Mouse (Mus musculus): Measurements from ENCODE around the gene Cyb5d1.

The Cyb5d1 gene

DNA sequence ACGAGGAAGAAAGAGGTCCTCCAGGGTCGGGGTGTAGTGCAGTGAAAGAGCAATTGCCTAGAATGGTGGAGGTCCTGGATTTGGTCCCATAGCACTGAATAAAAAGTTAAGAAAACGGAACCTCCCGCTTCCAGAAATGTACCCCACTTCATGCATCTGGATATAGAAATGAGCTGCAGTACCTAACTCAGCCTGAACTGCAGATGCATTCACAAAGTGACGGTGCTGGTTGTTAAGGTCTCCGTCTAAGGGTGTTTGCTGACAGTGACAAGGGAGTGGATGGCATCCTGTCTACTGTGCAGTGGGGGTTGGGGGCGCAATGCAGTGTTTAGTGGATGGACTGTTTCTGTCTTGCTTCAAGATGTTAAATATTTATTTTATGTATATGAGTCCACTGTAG is 8.7 kb downstream of the Cyb5d1 start:
- ATAC-seq (ENCODE audit: insufficient number of reproducible peaks, low FRiP score, low TSS enrichment), result no peak

DNA sequence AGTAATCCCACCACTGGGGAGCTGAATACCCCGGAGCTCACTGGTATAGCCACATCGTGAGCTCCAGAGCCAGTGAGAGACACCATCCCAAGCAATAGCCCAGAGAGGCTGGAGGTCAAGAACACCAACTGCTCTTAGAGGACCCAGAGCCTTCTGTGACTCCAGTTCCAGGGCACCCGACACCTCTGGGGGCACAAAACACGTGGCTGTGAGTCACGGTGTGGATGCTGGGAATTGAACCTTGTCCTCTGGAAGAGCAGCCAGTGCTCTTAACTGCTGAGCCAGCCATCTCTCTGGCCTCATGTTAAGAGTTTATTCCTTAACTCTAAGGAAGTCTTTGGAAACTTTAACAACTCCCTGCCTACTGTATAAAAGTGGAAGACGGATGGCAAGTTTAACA is 10.5 kb downstream of the Cyb5d1 start:
- ATAC-seq (ENCODE audit: insufficient number of reproducible peaks, low FRiP score, low TSS enrichment), result no peak

DNA sequence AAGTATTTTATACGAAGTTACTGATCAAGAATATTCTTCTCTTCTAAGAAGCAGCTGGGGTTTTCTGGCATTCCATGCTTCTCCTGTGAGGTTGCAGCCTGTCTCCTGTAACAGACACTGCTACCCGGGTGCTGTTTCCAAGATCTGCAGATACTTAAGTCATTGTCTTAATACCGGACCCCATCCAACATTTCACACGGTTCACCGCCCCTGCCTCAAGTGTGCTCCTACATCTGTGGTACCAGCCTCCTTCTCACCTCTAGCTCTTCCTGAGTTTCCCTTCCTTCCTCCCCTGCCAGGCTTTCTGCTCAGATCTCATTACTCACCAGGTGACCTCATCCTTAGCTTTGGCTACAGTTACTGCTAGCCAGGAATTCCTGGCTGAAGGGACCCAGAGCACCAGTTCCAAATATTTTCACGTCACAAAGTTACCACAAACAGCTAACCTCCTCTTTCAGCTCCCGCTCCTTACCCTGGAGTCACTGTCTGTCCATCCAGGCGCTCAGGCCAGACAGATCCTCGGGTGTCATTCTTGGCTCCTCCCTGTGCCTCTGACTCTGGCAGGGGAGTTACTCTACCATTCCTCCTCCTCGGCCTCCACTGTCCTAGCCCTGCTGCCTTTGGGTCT is 12.8 kb downstream of the Cyb5d1 start:
- ATAC-seq (ENCODE audit: insufficient number of reproducible peaks, low FRiP score, low TSS enrichment), result no peak

DNA sequence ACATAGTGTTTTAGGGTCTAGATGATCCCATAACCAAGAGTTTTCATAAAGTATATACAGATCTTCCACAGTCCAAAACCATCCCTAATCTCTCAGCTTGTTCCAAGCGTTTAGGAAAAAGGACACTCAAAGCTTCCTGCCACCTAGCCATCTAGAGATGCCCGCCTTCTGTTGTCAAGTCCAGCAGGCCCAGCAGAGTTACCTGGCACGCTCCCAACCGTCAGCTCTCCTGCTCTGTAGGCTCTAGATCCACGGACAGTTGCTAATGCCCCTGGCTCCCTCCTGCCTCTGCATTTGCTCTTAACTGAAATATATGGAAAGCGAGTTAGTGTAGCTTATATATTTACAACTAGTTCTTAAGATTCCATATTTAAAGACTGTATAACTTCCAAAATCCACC is 14.1 kb downstream of the Cyb5d1 start:
- ATAC-seq (ENCODE audit: insufficient number of reproducible peaks, low FRiP score, low TSS enrichment), result no peak

DNA sequence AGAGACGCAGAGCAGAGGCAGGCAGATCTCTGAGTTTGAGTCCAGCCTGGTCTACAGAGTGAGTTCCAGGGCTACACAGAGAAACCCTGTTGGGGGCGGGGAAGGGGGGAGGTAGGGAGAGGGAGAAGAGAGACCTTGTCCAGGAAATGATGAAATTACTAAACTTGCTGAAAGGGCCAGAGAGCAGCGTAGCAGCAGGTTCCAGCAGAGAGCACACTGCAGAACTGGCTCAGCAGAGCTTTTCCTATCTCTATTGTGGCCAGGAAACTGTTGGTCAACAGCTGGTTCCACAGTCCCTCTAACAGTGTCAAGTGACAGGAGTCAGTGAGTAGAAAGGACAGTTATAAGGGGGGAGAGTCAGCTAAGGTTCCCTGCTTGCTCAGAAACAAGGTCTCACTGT is 15.8 kb downstream of the Cyb5d1 start:
- no peak for ATAC-seq (ENCODE audit: insufficient number of reproducible peaks, low FRiP score, low TSS enrichment)

DNA sequence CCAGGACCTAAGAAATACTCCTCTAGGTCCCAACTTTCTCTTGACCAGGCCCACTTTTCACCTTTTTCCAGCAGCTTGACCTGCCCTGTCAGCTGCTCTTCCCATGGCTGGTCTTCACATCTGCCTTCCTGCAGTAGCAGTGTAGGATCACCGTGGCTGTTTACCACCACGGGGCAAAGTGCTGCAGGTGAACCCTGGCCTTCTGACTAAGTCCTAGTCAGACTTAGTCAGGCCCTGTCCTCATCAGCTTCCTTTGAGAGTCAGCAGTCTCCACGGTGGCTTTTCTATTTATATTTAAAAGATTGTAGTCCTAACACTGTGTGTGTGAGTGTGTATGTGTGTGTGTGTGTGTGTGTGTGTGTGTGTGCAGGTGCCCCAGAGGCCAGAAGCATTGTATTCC is 17.7 kb downstream of the Cyb5d1 start:
- no peak for ATAC-seq (ENCODE audit: insufficient number of reproducible peaks, low FRiP score, low TSS enrichment)

DNA sequence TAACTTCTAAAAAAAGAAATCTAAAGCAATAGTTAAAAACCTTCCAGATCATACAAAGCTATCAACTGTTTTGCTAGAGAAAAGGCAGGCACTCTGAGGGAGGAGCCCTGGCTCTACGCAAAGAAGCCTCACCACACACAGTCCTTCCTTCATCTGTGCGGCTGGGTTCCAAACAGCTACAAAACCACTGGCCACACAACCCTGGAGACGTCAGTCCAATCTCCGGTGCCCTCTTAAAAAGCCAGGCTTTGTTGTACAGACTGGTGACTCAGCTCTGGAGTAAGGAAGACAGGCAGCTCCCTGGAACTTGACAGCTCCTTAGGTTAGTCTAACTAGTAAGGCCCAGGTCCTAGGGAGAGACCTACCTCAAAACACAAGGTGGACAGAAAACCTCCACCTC is 19.8 kb downstream of the Cyb5d1 start:
- ATAC-seq (ENCODE audit: insufficient number of reproducible peaks, low FRiP score, low TSS enrichment), result no peak

DNA sequence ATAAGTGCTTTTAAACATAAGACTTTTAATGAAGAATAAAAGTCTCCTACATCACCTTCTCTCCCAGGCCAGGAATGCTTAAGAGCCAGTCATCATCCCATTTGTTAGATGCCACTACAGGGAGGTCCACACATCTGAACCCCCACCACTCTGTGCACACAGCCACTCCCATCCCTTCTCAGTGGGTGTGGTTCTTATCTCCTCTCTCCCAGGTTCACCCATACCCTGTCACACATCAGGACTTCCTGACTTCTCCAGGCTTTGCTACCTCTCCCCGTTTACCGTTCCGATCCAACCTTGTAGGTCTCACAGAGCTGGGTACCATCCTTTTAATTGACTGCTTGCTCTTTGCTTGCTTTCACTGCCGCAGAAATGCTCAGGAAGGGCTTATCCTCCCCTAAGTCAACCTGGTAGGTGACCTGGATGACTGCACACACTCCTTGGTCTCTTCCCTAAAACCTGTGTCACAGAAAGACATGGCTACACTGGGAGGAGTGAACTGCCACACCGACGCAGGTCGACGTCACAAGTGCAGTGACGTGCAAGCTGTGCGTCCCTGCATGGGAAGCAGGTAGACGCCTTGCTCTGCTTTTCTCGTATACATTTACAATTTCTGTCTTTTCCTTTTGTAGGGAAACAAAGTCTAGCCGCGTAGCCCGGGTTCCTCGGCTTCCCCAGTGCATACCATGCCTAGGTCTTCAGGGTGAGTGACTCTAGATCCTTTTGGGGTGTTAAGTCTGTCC is 22.0 kb downstream of the Cyb5d1 start:
- no peak for ATAC-seq (ENCODE audit: insufficient number of reproducible peaks, low FRiP score, low TSS enrichment)

DNA sequence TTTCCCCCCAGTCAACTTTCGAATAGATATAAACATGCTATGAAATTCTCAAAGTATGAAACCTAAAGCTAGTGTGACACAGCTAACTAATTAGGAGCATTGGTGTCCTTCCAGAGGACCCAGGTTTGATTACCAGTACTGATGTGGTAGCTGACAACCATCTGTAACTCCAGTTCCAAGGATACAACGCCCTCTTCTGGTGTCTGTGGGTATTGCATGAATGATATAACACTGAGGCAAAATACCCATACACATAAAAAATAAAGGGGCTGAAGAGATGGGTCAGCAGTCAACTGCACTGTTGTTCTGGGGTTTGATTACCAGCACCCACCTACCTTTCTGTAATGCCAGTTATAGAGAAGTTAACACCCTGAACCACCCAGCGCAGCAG is 22.7 kb downstream of the Cyb5d1 start:
- ATAC-seq (ENCODE audit: insufficient number of reproducible peaks, low FRiP score, low TSS enrichment), result no peak

DNA sequence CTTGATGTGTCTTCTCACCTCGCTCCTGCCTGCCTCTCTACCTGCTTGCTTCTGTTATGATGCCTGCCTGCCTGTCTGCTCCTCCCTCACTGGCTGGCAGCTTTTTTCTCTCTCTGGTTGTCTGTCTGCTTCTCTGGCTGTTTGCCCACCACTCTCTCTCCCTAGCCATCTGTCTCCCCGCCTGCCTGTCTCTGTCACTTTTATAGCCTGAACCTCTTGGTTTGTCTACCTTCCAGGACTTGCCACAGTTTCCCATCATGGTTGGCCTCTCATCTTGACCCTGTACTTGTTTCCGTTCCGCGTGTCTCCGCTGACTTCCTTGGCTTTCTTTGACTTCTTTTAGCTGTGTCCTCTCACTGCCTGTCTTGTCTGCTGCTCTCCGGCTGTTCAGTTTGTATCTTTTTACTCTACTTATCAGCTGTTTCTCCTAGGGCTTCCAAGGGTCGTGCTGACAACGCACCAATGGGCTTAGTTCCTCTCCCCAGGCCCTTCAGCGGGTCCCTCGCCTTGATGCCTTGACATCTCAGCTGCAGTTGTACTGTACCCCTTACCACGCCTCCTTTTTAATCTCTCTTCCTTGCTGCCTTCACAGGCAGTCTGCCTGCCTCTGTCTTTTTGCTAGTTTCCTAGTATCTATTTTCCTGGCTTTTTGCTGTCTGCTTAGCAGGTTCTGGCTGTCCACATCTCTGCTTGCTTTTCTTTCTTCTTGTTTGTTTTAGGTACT is 23.2 kb downstream of the Cyb5d1 start:
- ATAC-seq (ENCODE audit: insufficient number of reproducible peaks, low FRiP score, low TSS enrichment), result peak; percentile 76; the same call in 1 of the 2 replicates

DNA sequence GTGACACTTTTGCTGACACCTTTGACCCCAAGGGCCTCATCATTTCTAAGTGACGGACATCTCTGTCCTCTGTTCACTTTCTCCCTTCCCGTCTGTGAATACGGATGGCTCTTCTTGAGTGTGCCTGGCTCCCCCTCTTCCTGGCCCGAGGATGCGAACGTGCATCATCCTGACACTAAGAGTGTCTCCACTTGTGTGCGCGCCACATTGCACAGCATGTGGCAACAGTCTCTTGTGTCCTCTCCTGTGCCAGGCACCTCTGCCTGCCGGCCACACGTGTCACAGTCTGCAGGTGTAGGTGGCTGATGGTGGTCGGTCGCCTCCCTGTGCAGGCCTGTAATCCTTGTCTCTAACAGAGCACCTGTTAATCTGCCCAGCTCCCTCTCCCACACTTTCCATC is 23.8 kb downstream of the Cyb5d1 start:
- ATAC-seq (ENCODE audit: insufficient number of reproducible peaks, low FRiP score, low TSS enrichment), result no peak

DNA sequence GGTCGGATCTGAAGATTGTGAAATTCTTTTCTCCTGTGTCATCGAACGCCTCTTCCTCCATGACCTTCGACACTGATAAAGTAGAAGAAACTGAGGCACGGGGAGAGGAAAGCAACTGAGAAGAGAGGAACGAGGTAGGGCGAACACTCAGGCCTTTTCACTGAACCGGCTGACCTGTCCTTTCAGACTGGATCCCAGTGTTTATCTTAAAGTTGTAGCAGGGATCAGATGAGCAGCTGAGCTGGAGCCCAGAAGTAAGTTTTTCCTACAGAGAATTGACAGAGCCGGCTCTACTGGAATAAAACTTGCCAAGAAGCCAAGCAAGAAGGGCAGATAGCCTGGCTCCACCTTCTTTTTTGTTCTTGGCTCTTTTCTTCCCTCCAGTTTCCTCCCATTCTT is 24.6 kb downstream of the Cyb5d1 start:
- no peak for ATAC-seq (ENCODE audit: insufficient number of reproducible peaks, low FRiP score, low TSS enrichment)

DNA sequence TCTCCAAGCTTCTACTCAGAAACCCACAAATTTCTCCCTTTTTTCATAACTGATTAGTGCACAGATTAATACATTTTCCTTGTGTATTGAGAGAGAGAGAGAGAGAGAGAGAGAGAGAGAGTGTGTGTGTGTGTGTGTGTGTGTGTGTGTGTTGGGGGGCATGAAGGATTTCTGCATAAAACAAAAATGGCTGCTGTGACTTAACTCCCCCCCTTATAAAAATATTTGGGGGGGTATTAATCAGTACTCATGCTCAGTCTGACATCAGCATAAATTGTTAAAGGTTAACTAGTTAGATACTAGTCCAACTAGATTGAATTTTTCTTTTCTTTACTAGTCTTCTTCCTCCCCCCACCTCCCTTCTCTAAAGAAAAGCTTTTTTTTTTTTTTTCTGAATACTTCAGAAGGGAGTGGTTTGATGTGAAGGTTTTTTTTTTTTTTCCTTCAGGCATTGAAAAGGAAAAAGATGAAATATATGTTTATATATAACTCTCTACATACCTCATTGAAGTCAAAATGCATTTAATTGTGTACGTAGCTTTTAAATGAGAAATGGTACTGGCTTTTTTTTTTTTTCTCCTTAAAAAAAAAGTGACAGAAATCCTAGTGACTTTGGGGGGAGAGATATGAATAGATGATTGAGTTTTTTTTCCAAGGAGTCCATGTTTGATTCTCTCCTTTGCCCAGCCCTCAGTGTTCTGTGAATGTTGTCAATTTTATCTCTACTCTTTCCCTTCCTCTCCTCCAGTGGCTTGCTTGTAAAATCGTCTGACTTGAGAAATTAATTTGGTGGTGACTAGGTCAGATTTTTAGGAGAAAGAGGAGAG is 25.2 kb downstream of the Cyb5d1 start:
- no peak for ATAC-seq (ENCODE audit: insufficient number of reproducible peaks, low FRiP score, low TSS enrichment)

DNA sequence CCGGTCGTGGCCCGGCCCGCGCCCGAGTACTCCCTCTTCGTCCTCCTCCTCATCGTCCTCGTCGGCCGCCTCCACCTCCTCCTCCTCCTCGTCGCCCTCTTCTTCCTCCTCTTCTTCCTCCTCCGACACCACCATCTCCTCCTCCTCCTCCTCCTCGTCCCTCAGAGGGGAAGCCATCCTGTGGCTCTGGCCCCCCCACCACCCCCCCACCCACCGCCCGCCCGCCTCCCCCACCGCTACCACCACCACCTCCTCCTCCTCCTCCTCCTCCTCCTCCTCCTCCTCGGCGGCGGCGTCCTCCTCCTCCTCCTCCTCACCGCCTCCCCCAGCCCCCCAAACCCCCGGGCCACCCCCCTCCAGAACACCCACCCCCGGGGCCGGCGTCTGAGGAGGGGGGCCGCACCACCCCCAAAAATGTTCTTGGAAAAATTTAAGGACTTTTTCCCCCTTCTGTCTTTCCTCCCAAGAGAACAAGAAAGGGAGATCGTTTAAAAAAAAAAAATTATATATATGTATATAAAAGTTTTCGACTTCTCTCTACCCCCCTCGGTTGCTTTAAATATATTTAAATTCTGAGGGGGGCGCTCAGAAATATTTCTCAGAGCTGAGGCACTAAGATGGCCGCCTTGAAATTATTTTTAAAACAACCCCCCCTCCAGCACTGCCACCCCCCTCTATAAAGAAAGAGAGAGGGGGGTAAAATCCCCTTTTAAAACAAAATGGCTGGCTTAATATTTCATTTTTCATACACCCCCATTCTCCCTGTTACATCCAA is 26.0 kb downstream of the Cyb5d1 start, which contains the start of gene Chd3:
Chd3 (minus strand) TSS at position 192 of the 775 bp plus-strand sequence.
- ATAC-seq (ENCODE audit: insufficient number of reproducible peaks, low FRiP score, low TSS enrichment), result no peak

DNA sequence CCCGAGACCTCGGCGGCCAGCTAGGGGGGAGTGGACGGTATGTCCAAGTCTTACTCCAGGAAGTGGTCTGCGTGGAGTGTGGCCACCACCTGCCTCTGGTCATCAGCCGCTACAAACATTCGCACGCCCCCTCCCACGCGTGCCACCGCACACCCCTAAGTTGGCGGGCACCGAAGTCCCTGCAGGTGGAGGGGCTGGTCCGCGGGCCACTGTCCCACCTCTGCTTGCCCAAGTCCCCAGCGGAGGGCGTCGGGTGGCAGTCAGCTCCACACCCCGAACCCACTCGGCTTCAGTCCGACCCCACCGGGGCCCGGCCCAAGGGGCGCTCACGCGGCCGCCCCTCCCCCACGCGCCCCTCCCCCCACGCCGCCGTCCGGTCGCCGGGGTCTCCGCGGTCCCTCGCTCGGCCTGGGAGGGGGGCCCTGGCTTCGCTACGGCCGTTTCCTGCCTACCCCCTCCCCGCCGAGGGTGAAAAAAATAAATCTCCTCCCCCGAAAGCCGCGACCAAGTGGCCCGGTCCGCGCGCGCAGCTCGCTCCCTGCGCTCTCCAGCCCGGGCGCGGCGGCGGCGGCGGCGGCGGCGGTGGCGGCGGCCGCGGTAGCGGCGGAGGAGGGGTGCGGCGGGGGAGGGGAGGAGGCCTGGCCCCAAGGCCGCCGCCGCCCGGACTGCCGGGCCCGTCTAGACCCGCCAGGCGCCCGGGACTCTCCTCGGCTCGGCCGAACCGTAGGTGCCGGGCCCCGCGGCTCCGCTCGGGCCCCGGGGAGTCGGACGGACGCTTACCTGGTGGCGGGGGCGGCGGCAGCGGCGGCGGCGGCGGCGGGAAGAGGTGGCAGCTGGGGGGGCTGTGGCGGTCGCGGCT is 26.8 kb downstream of the Cyb5d1 start:
- no peak for ATAC-seq (ENCODE audit: insufficient number of reproducible peaks, low FRiP score, low TSS enrichment)

DNA sequence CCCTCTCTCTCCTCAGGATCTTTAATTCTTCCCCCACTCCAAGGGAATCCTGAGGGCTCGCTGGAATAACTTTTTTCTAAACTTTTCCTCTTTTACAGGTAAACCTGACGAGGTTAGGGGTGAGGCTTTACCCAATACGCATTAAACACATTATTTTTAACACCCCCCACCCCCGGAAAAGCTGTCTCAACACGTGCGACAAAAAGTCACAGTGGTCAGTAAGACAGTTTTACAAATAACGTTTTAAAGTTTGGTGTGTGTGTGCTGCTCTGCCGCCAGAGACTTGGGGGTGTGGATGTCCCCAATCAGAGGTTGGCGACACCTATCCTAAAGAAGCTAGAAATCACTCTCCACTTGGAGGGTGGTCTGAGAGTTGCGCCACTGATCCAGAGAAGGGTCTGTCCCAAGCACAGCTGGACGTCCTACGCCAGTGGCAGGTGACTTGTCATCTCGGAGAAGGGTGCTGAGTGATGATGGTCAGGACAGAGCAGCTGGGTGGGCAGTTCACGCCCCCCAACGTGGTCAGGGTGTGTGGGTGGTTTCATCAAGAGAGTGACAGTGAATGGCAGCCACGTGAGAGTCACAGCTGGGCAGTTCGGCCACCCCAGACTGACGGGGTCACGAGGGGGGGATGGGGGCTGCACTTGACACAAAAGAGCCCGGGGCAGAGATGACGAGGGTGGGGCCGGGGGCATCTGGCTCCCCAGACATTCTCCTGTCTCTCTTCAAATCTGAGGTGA is 27.6 kb downstream of the Cyb5d1 start:
- ATAC-seq (ENCODE audit: insufficient number of reproducible peaks, low FRiP score, low TSS enrichment), result no peak

DNA sequence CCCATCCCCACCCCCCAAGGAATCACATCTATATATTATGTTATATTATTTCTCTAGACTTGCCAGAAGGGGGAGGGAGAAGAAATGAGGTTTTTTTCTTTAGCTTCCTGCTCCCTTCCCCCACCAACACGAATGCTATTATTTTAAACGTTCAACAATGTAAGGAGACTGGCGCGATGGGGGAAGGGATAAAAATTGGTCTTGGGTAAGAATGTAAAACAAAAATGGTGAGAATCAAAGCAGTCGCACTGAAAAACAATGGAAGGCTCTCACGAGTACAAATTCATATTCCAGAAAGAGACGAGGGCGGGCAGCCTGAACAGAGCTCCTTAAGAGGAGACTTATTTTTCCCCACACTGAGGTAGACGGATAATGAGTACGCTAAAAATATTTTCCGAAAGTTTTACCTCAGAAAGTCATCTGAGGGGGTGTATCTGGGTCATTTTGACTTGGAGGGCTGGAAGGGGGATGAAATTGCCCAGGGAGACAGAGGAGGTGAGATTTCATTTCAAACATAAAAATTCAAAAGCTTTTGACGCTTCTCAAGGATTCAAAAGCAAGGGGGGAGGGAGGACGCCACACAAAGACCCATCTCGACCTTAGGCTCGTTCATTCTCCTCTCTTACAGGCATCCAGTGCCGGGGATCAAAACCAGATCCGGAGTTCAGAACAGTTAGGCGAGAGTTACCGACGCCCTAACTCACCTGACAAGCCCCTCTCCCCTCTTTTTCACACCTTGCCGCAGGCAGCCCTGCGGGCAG is 28.4 kb downstream of the Cyb5d1 start:
- no peak for ATAC-seq (ENCODE audit: insufficient number of reproducible peaks, low FRiP score, low TSS enrichment)
